Mouse (Mus musculus) ES-E14 (cell line): Measurements from ENCODE around the gene Tmcc2.

Source experiments
- CHD2 ChIP-seq: IDR thresholded peaks from 2 replicates; pipeline ENCODE4 v1.6.1; 2014; ENCODE audit warnings: mild to moderate bottlenecking, low read depth, low read length, inconsistent platforms
- HCFC1 ChIP-seq: IDR thresholded peaks from 2 replicates; pipeline ENCODE4 v1.6.1; 2012; ENCODE audit warnings: low read length, inconsistent platforms, borderline replicate concordance; ENCODE audit not compliant: insufficient read depth
- MAFK ChIP-seq: IDR thresholded peaks from 2 replicates; pipeline ENCODE4 v1.6.1; 2014; ENCODE audit warnings: mild to moderate bottlenecking, low read depth, low read length, inconsistent platforms; ENCODE audit not compliant: insufficient read depth
- ZNF384 ChIP-seq: IDR thresholded peaks from 2 replicates; pipeline ENCODE4 v1.6.1; 2012; ENCODE audit warnings: low read depth, low read length, inconsistent platforms

GRCm38 (mm10) chr1:132436320-132436958, 45.4 kb upstream of the Tmcc2 start:
- no peak for TF ChIP-seq MAFK
- TF ChIP-seq HCFC1, result no peak
- no peak for TF ChIP-seq CHD2
- TF ChIP-seq ZNF384, result no peak
